Mouse (Mus musculus): ENCODE results near the gene Mbnl2.

The Mbnl2 gene

DNA sequence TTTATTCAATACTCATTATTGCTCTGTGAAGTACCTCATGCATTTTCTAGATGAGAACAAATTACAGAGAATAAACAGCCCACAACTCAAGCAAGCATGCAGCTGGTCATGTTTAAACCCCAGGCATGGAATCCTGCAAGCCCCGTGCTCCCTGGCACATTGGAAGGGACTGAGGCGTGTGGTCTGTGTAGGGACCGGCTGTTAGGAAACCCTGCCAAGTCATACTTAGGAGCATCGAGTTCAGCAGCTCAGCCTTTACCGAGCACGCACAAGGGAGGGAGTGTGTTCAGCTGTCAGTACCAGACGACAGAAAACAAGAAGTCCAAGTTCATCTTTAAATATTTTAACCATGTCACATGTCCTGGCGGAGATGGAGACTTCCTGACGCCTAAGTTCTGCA is 141.4 kb downstream of the Mbnl2 start:
- no peak for DNase-seq (ENCODE audit: low spot score)

DNA sequence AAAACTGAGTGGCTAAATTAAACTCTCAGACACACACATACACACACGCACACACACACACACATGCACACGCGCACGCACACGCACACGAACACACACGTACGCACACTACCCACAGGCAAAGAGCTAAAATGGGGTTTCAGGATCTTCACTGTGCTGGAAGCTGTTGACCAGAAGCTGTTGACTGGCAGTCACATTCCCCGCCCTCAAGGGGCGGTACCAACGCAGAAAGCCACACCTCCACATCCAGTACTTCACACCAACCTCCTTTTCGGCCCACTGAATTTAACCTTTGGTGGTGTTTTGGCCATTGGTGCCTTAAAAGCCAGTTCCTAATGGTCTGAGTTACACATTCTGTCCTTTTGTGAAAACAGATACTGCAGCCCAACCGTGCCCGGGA is 143.5 kb downstream of the Mbnl2 start:
- DNase-seq (ENCODE audit: low spot score) = no peak

DNA sequence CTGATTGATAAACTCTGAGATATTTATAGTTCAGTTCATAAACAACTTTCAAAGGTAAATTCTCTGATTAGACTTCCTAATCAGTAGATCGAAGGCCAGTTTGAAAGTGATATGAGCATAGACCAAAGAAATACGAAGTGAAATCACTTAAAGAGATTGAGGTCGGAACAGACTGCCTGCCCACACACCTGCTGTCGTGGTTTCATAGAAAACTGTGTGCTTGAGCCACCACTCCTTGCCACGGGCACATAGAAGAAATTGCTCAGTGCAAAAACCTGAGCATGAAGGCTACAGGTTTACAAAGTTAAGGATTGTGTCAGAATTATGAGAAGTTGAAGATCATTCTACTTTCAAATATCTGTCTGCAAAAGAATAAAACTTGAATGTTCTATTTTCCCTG is 153.0 kb downstream of the Mbnl2 start:
- no peak for DNase-seq (ENCODE audit: low spot score)

DNA sequence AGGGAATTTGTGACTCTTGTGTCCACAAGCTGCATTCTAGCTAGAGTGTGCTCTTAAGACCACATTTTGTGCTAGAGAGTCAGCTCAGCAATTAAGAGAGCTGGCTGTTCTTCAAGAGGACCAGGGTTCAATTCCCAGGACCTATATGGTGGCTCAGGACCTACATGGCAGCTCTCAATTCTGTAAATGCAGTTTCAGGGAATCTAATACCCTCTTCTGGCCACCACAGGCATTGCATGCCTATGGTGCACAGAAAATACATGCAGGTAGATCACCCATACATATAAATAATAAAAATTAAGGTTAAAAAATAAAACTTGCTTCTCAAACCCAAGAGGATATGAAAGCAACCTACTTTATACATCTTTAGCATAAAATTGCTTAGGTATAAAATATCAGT is 157.3 kb downstream of the Mbnl2 start:
- DNase-seq (ENCODE audit: low spot score) = no peak

DNA sequence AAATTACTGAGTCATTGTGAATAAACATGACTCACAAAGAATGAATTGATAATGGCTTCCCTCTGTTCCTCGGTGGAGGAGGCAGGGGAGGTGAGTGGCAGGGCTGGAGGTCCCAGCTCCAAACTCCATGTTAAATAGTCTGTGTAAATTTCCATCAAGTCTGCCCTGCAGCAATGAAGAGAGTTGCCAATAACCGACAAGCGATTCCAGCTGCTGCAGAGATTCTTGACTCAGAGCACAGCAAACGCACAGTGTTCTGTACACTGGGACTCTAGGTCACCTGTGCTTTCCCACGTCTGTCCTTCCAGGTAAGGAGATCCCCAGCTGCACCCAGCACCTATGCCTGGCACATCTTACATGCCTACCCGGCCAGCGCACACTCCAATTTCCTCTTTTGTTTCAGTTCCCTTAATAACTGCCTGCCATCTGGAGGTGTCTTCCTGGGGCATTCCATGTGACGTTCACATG is 158.5 kb downstream of the Mbnl2 start:
- DNase-seq (ENCODE audit: low spot score) = peak; percentile 14

DNA sequence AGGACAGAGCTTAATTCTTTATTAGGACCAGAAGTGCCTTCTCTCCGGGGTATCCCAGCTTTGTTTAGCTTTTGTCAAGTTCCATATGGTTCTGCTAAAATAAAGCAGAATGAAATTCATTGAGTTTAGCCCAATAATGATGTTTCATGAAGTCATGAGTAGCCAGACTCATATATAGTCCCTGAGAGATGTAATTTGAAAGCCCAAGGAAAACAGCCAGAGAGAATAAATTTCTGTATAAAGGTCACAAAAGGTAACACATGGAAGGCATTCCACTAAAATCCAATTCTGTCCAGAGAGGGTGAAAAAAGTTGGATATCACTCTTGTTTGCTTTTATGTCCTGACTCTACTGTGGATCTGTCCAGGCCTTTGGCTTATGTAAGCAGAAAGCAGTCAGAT is 159.4 kb downstream of the Mbnl2 start:
- no peak for DNase-seq (ENCODE audit: low spot score)

DNA sequence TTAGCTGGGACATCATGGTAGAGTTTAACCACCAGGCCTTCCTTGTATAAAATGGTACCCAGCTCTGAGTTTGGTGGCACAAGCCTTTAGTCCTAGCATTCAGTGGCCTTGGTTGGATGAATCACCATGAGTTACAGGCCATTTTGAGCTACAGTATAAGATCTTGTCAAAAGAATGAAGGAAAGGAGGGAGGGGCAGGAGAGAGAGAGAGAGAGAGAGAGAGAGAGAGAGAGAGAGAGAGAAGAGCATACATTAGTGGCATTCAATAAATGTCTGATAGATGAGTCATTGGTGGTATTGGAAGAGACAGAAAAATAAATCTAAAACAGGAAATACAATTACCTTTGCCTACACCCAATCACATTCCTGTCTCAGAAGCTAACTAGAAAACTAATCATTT is 165.2 kb downstream of the Mbnl2 start:
- DNase-seq (ENCODE audit: low spot score) = no peak

DNA sequence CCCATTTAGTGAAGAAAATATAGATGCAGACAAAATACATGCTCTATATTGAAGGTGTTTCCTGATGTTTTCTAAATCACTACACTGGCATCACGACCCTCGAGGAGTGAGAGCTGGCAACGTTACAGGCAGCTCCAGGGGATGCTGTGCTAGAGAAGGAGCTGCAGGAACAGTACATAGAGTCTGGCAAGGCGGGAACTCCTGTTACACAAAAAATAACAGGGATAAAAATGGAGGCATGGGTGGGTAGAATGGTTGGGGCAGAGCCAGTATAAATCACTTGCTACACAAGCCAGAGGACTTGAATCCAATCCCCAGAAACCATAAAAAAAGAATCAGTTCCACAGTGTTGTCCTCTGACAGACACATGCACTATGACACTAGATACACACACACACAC is 165.8 kb downstream of the Mbnl2 start:
- DNase-seq (ENCODE audit: low spot score) = no peak

DNA sequence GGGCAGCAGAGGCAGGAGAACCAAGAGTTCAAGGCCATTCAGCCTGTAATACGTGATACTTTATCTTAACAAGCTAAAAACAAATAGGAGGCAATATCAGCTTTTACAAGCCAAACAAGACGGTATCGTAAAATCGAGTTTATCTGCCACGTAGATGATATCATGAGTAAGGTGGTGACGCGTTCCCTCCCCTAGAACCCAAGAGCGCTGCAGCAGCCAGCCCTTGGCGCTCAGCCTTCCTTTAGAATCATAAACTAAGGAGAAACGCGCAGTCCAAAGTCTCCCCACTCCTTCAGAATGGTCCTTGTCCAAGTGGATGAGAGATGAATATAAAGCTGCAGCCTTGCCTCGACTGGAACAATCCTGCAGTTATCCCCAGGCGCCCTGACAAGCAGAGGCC is 166.4 kb downstream of the Mbnl2 start:
- no peak for DNase-seq (ENCODE audit: low spot score)

DNA sequence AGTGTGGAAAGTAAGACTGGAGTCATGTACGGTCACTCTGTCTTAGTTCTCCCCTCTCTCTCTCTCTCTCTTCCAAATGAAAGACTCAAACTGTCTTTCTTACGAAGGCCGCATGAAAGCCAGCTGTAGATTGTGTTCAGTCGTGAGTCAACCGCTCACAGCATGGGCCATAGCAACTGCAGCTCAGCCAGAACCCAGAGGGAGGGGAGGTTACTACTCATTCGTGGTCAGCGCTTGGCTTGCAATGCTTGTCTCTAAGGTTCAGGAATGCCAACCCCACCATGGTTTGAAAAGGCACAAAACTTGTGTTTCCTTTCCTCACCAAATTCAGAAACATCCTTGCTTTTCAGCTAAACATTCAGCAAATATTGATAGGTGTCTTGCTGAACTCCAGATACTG is 178.8 kb downstream of the Mbnl2 start:
- DNase-seq (ENCODE audit: low spot score) = no peak

DNA sequence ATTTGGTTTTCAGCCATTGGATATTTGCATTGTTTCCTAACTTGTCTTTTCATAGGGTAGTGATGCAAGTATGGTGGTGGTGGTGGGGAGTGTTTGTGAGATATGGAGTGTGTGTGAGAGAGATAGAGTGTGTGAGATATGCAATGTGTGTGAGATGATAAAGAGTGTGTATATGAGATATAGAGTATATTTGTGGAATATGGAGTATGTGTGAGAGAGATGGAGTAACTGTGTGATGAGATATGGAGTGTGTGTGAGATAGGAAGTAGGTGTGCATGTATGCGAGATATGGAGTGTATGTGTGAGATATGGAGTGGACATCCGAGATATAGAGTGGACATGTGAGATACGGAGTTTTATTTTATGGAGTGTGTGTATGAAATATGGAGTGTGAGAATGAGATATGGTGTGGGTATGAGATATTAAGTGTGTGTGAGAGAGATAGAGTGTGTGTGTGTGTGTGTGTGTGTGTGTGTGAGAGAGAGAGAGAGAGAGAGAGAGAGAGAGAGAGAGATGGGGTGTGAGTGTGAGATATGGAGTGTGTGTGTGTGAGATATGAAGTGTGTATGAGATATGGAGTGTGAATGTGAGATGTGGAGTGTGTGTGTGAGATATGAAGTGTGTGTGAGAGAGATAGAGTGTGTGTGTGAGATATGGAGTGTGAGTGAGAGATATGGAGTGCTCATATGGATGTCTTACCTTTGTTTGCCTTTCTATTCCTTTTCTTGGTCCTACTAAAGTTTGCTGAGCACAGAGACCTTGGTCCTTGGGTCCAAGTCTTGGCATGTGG is 188.7 kb downstream of the Mbnl2 start:
- DNase-seq (ENCODE audit: low spot score) = no peak

DNA sequence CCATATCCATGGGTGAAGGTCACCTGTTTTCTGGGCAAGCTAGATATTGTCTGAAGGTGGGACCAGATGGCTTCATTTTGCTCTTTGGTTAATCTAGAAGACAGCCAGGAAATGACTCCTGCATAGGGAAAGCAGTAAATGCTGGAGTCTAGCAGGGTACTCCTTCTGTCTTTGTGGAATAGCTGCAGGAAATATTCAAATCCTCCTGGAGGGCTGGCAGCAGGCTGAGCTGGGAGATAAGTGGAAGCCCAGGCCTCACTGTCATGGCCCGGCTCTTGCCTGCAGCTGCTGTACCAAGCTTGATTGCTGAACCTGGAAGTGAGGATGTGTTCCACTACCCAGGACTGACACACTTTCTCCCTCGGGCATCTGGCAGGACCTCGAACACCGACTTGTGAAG is 191.3 kb downstream of the Mbnl2 start:
- no peak for DNase-seq (ENCODE audit: low spot score)

DNA sequence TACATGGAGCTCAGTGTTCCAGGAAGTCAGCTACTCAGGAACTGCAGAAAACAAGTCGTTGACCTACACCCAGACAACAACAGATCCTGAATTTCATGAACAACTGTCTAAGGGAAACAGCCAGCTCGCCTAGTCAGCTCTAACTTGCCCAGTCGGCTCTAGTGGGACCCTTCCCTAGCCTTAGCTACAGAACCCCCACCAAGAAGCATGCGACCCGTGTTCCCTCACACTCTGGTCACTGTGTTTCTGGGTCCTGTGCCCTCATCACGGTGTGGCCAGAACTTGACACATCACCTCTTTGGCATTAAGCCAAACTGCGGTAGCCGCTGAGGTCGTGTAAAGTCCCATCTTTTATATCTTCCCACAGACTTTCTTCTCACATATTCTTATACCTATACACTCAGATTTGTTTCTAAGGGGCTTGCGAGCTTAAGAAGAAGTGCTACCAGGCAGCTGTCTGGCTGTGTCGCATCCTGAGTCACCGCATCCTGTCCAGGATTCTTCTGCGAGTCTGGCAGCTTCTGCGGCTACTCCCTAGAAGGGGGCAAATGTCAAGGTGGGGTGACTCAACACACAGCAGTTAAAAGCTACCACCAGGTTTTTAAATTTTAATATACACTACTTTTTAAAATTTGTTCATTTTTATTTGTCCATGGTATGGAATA is 193.8 kb downstream of the Mbnl2 start:
- no peak for DNase-seq (ENCODE audit: low spot score)

DNA sequence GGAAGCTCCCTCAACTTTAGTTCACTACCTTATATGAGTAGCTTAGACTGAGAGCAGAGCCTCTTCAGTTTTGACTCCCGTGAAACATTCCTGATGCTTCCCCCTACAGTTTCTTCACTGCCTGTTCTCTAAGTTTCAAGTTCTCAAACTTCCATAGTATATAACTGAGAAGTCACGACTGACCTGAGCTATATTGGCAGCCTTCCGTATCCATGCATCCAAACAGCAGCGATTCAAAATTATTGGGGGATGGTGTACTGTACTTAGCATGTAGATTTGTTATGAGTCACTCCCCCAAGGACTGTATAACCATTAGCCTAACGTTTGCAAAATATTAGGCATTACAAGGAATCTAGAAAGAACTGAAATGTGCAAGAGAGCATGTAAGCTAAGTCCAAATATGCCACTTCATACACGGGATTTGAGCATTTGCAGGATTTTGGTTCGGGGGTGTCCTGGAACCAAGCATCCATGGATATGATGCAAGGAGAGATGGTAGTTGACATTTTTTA is 200.8 kb downstream of the Mbnl2 start:
- DNase-seq (ENCODE audit: low spot score) = peak; percentile 19

DNA sequence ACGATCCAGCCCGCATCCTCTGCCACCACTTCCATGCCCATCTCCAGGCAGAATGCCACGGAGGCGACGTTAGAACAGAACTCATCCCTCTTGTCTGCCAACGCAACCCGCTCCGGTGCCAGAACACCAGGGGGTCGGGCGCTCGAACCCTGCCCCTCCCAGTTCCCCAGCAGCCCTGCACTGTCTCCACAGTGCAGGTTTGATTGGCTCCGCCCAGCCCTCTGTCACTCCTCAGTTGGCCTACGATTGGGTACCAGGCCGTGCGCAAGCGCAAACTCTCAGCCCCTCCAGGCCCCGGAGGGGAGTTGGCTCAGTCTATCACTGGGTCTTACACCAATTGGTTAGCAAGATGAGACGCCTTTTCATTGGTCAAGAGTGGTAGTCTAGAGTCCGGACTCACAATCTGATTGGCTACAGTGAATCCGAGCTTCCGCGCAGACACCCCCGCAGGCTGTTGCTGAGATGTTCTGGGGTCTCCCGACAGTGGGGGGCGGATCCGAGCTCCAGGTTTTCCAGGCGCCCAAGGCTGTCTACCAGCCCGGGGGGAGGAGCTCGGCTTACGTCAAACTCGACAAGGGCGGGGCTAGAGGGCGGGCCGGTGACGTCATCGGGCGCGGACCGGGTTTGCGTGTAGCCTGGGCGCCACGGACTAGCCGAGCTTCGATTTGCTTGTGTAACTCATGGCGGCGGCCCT is 202.0 kb downstream of the Mbnl2 start:
- peak; percentile 99 for DNase-seq (ENCODE audit: low spot score)

DNA sequence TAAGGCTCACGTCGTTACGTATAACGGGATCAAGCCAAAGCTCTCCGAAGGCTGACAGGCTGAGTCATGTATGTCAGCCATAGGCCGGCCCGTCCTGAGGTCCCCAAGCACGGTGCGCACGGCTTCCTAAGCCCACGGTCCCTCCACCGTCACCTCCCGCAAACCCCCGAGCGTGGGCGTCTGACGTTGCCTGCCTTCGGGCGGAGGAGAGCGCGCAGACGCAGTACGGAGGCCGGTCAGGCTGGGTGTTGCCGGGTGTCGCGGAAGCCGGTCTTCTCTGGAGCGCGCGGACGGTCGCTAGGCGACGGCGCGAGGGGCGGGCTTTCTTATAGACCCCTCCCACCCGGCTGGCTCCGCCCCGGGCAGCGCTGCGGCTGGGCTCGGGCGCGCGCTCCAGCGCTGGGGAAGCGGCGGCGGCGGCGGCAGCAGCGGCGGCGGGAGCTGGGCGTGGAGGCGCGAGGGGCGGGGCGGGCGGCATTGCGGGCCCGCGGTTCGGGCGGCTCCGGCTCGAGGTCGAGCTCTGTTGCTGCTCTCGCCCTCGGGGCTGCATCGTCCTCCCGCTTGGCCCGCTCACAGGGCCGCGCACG is 202.6 kb downstream of the Mbnl2 start, which contains the start of gene Rap2a:
Rap2a (plus strand) TSS at position 463 of the 587 bp plus-strand sequence.
- DNase-seq (ENCODE audit: low spot score) = peak; percentile 97

DNA sequence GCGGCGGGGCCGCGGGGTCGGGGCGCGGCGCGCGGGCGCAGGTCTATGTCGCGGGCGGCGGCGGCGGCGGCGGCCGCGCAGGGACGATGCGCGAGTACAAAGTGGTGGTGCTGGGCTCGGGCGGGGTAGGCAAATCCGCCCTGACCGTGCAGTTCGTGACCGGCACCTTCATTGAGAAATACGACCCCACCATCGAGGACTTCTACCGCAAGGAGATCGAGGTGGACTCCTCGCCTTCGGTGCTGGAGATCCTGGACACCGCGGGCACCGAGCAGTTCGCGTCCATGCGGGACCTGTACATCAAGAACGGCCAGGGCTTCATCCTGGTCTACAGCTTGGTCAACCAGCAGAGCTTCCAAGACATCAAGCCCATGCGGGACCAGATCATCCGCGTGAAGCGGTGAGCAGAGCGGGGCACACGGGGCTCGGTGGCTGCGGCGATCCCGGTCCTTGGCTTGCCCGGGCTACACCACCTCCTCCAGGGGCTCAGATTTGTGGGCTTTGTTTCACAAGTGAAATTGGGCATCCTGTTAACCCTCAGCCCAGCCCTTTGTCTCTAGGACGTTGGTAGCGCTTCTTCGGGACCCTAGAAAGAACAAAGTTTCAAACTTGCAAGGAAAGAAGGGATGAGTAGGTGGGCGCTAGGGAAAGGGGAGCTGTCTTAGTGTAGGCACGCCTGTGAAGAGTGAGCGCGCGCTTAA is 203.3 kb downstream of the Mbnl2 start:
- peak; percentile 30 for DNase-seq (ENCODE audit: low spot score)

DNA sequence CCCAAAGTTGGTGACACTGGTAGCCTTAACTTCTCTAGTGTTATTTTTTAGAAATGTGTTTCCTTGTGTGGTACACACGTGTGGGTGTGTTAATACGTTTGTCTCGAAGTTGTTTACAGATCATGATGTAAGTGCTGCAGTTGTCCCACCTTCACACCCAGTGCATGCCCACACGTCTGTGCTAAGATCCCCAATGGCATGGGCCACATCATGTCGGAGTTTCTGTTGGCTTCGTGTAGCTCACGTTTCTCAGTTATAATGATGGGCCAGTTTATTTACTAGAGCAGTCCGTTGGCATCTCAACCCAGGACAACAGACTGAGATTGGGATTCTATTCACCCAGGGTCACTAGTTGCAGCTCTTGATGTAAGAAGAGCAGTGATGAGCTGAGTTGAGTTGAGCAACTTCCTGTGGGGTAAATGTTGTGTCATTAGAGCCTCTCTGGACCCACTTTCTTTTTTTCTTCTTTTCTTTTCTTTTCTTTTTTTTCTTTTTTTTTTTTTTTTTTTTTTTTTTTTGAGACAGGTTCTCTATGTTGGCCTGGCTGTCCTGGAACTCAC is 205.0 kb downstream of the Mbnl2 start:
- no peak for DNase-seq (ENCODE audit: low spot score)

DNA sequence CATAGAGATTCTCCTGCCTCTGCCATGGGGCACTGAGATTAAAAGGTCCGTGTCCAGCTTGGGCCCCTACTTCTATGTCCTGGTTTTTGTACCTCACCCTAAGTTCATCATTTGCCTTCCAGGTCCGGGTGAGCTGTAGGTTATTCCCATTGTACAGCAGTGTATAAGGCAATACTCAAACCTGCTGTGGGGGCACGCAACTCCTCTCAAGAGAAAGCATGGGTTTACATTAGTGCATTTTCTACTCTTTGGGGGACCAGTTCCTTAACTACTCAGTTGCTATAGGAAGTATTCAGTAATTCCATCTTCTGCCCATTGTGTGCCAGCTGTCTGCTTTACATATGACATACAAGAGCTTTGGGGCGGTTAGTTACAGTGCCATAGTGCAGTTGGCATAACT is 205.5 kb downstream of the Mbnl2 start:
- no peak for DNase-seq (ENCODE audit: low spot score)

Data from adipocyte (in vitro differentiated cells).